Mouse (Mus musculus): ENCODE results near the gene Cox14.

DNA sequence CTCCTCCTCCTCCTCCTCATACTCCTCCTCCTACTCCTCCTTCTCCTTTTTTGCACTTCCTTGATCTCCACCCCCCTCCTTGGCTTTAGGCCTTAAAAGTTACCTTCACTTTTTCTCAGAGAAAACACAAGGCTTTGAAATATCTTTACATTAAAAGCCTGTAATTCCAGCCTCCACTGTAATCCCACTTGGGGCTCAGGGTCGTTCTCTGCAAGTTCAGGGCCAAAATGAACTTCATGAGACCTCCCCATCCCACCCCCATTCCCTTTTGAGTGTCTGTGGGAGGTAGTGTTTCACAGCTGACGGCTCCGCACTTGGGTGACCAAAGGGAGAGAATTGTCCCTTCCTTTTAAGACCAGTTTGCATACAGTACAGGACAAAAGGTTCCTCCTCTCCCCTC is 47.5 kb downstream of the Cox14 start:
- no peak for TF ChIP-seq FLI1 (IDR thresholded peaks at IDR 0.05; ENCODE audit: low read length)
- no peak for TF ChIP-seq GATA1 (IDR thresholded peaks at IDR 0.05; ENCODE audit: borderline replicate concordance, low read length)
